Mouse (Mus musculus) telencephalon, adult 2 months (tissue): ENCODE measurements at regions not wholly inside any gene's neighbourhood (a gene's known extent, or its start where the extent isn't known, plus 50 kb on each side); places are given as distances from the start of the nearest gene placed in this dataset.

Experiments used
- DNase-seq: peaks from one replicate; pipeline ENCODE4 v3.0.0-alpha.2; 2011; ENCODE audit warnings: low read depth, low spot score

- no peak for DNase-seq
Observed at GRCm38 (mm10) chr3:50530654-50531053, 87.2 kb upstream of the Slc7a11 start.

- no peak for DNase-seq
Observed at GRCm38 (mm10) chr3:50524006-50524405, 80.6 kb upstream of the Slc7a11 start.

- no peak for DNase-seq
Observed at GRCm38 (mm10) chr3:50507211-50507610, 63.8 kb upstream of the Slc7a11 start.
